Mouse (Mus musculus) heart, postnatal 10 days (tissue): ENCODE results near the gene Eps8l2. TPM values are rescaled to one million over a fixed set of nuclear protein-coding genes. Genes with fewer than 3 reads are reported as not detected.

Experiments
- DNase-seq, 2 experiments: peaks; one replicate each; pipeline ENCODE4 v3.0.0; 2021
- intact Hi-C: fragments of 180-260 bp; cut with DNase I; formaldehyde crosslinking; loops from one replicate; pipeline ENCODE4 v1.15.1; 2025
- total RNA-seq, 2 experiments: library from RNA; stranded (reverse); gene quantifications; 2 replicates each; pipeline ENCODE4 v1.2.3; 2021

The Eps8l2 gene
- 1 to 10 TPM; 2.8 to 3.0 TPM for total RNA-seq

- DNase-seq: peak; percentile 30 to 34
- intact Hi-C loops: no loop called here
Measured at GRCm38 (mm10) chr7:141338576-141339131, at the start of gene Eps8l2. Gene Eps8l2 (plus strand): TSS chr7:141338880.

- DNase-seq: no peak
- intact Hi-C loops: no loop called here
Measured at GRCm38 (mm10) chr7:141291921-141292582, 46.6 kb upstream of the Eps8l2 start, which contains the start of gene Drd4. Gene Drd4 (plus strand): TSS chr7:141292006.

- intact Hi-C loops: no loop called here
- no peak for DNase-seq
Measured at GRCm38 (mm10) chr7:141292583-141293388, 45.9 kb upstream of the Eps8l2 start.

GRCm38 (mm10) chr7:141293852-141294471 lies 44.7 kb upstream of the Eps8l2 start:
- peak; percentile 32 to 51 for DNase-seq
- intact Hi-C loops: no loop called here

- DNase-seq: no peak
- intact Hi-C loops: no loop called here
Measured at GRCm38 (mm10) chr7:141294479-141294878, 44.2 kb upstream of the Eps8l2 start.

- intact Hi-C loops: no loop called here
- no peak for DNase-seq
Measured at GRCm38 (mm10) chr7:141297926-141298650, 40.6 kb upstream of the Eps8l2 start.

GRCm38 (mm10) chr7:141299175-141299574 lies 39.5 kb upstream of the Eps8l2 start:
- DNase-seq: no peak
- intact Hi-C loops: no loop called here

- DNase-seq: no peak
- intact Hi-C loops: no loop called here
Measured at GRCm38 (mm10) chr7:141301386-141301785, 37.3 kb upstream of the Eps8l2 start.

GRCm38 (mm10) chr7:141302702-141303268 lies 35.9 kb upstream of the Eps8l2 start:
- intact Hi-C loops: loop anchor here (1.0 kb wide), 1 partner anchor 15 kb away; no protein-coding TSS in a partner anchor
- DNase-seq: no peak

- intact Hi-C loops: no loop called here
Measured at GRCm38 (mm10) chr7:141304537-141304936, 34.1 kb upstream of the Eps8l2 start.

GRCm38 (mm10) chr7:141314416-141314815 lies 24.3 kb upstream of the Eps8l2 start:
- DNase-seq: no peak
- intact Hi-C loops: no loop called here

More at GRCm38 (mm10) chr7:141304537-141304936, 34.1 kb upstream of the Eps8l2 start:
- DNase-seq: no peak

- intact Hi-C loops: no loop called here
- no peak for DNase-seq
Measured at GRCm38 (mm10) chr7:141315076-141315475, 23.6 kb upstream of the Eps8l2 start.

- intact Hi-C loops: no loop called here
- DNase-seq: peak; percentile 29 to 53
Measured at GRCm38 (mm10) chr7:141315974-141316373, 22.7 kb upstream of the Eps8l2 start.

GRCm38 (mm10) chr7:141317619-141318132 lies 21.0 kb upstream of the Eps8l2 start:
- DNase-seq: no peak
- intact Hi-C loops: no loop called here

GRCm38 (mm10) chr7:141319446-141319845 lies 19.2 kb upstream of the Eps8l2 start:
- DNase-seq: no peak
- intact Hi-C loops: no loop called here

GRCm38 (mm10) chr7:141324686-141325085 lies 14.0 kb upstream of the Eps8l2 start:
- intact Hi-C loops: loop anchor here (5.0 kb wide), 1 partner anchor 68 kb away; the partner anchor contains the start of gene Taldo1
- DNase-seq: no peak

GRCm38 (mm10) chr7:141326546-141327446 lies 11.9 kb upstream of the Eps8l2 start:
- intact Hi-C loops: loop anchor here (5.0 kb wide), 1 partner anchor 66 kb away; the partner anchor contains the start of gene Taldo1
- DNase-seq: no peak
